Mouse (Mus musculus): ENCODE measurements around the gene Elp4. TPM values are rescaled to one million over a fixed set of nuclear protein-coding genes. Genes with fewer than 3 reads are reported as not detected.

Elp4 gene
- 10 to 100 TPM; 16.0 to 16.4 TPM for total RNA-seq (2021)

DNA sequence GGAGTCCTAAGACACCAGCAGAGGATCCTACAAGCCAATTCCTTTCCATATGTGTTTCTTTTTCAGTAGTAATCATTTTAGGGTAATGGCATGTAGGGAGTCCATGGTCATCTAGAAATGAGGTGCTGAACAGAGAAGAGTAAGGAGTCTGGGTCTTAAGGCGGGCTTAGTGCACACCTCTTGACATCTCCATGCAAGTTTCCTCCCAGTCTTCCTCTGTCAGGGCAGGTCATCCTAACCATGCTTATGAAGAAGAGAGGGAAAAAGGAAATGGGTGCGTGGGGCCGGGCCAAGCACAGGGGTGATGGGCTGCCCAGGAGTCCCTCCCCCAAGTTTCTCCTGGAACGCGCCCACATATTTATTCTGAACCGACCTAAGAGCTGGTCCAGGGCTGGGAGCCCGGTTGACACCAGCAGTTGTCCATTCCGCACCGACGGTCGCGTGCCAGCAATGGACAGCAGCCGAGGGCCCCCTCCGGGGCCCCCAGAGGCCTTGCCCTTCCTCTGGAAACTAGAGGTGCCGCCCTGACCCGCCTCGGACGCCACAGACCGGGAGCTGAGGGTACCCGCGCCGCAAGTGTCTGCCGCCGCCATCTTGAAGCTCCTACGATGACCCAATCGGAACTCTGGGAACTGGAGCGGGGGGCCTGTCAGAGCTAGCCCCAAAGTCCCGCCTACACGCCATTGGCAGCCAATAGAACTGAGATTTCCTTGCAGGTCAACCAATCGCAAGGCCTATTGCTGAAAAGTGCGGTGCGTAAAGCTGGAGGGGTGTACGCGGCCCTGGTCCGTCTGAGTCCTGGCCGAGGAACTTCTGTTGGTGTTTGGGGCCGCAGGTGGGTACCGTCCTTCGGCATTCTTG, at the start of gene Elp4, which contains the start of gene Immp1l:
Elp4 (minus strand) TSS at position 669 of the 861 bp plus-strand sequence.
Immp1l (plus strand) TSS at position 743 of the 861 bp plus-strand sequence.
- peak; percentile 97 to 98 for DNase-seq (ENCODE audit: low spot score in 2 of 2)
- intact Hi-C loops (cut with DNase I) = loop anchor here (5.0 kb wide), 1 partner anchor 217 kb away; no protein-coding TSS in a partner anchor

- no peak for DNase-seq (ENCODE audit: low spot score in 2 of 2)
- intact Hi-C loops (cut with DNase I) = no loop called here
Measured at GRCm38 (mm10) chr2:105953862-105954261, 49.5 kb upstream of the Elp4 start.

- no peak for DNase-seq (ENCODE audit: low spot score in 2 of 2)
- intact Hi-C loops (cut with DNase I) = no loop called here
Measured at GRCm38 (mm10) chr2:105951350-105951940, 47.1 kb upstream of the Elp4 start.

DNA sequence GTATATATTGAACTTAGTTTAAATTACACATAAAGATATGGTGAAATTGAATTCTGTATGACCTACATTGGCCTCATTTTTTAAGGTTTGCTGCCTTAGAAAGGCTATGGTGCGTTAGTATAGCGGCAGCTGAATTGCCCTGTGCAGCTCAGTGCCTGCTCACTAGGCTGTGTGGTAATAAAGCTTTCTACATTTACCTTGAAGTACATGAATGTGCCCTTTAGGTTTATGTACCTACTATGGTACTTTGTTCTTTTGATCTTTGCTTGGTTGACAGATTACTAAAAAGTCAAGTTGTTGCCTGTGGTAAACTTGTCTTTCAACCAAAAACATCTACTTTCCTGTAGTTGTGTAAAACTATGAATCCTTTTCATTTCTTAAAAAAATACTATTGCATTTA, 45.8 kb upstream of the Elp4 start:
- no peak for DNase-seq (ENCODE audit: low spot score in 2 of 2)

DNA sequence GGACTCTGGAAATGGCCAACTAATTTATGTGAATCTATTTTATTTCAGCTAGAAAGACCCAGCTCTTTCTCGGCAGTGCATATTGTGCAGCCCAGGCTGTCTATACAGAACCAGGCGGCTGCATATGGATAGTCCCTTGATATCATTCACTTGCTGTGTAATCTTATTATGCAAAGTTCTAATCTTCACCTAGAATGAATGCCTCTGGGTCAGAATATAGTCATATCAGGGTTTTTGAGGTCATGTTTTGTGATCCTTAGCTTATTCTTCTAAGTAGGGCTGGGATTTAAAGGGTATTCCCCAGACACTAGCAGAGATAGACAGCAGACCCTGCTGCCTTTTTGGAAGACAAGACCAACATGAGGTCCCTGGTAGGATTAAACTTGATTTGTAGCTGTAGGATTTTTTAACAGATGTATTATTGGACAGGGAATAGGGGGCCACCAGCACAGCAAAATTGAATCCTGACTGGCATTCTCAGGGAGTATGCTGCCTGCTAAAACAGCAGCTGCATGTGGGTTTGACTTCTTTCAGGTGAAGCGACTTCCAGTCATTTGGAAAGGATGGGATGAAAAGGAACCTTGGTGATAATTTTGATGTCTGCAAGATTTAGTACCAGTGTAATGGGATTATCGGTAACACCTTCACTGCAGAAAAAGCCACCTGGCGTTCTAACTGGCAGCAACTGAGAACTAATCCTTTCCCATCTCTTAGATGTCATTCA, 13.4 kb upstream of the Elp4 start:
- no peak for DNase-seq (ENCODE audit: low spot score in 2 of 2)
- intact Hi-C loops (cut with DNase I) = no loop called here

More for the DNA sequence above, 45.8 kb upstream of the Elp4 start:
- intact Hi-C loops (cut with DNase I) = no loop called here

DNA sequence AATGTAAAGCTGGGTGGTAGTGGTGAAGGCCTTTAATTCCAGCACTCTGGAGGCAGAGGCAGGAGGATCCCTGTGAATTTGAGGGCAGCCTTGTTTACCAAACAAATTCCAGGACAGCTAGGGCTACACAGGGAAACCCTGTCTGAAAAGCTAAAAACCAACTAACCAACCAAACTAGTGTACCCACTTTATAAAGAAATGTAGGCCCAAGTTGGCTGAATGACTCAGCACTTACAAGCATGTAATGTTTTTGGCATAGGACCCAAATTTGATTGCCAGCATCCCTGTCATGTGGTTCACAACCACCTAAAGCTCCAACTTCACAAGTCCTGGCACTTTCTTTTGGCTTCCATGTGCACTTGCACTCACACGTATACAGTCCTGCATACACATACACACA, 12.3 kb upstream of the Elp4 start:
- intact Hi-C loops (cut with DNase I) = no loop called here
- DNase-seq (ENCODE audit: low spot score in 2 of 2) = no peak

DNA sequence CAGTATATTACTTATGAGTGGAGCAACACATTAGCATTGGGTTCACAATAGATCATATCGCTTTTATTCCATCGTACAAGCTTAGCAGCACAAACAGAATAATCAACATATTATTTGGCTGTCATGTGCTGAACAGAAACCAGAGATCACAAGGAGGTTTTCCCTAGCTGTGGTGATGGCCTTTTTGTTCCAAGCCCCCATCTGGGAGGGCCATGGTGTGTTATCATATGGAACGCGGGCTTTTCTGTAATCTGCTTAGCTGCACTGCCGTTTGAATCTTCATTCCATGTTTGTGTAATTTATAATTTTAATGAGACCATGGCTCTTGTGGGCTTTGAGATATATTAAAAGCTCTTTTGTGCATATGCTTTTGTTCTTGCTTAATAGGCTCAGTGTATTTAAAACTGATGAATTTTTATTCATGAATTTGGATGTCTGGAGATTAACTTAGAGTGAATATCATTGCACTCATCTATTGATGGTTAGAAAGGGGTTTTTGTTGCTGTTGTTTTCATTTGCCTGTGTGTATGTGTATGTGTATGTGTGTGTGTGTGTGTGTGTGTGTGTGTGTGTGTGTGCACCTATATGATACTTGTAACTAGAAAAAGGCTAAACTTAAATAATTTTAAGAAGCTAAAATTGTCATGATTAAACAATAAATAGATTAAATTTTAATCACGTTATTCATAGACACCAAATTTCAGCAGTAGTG, 9.4 kb upstream of the Elp4 start:
- intact Hi-C loops (cut with DNase I) = no loop called here
- no peak for DNase-seq (ENCODE audit: low spot score in 2 of 2)

DNA sequence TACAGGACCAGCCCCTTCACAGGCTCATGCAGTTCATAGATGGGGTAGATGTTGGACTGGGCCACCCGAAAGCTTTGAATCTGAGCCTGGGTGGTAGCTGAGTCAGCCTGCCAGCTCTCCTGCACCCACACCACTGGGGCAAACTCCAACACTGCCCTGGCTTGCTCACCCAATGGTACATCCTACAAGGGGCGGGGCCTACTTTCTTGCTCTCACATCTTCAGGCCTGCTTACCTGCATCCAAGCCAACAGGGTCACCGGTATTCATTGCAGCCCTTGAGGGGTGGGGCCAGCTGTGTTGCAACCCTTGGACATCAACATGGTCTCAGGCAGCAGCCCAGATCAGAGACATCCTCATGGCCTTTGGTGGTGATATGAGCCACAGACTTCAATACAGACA, 6.2 kb upstream of the Elp4 start:
- intact Hi-C loops (cut with DNase I) = no loop called here
- DNase-seq (ENCODE audit: low spot score in 2 of 2) = no peak

GRCm38 (mm10) chr2:105908351-105908750, 4.0 kb upstream of the Elp4 start:
- intact Hi-C loops (cut with DNase I) = no loop called here
- no peak for DNase-seq (ENCODE audit: low spot score in 2 of 2)

- intact Hi-C loops (cut with DNase I) = loop anchor here (5.0 kb wide), 1 partner anchor 217 kb away; no protein-coding TSS in a partner anchor
- no peak for DNase-seq (ENCODE audit: low spot score in 2 of 2)
Measured at GRCm38 (mm10) chr2:105904757-105905146, 388 bp upstream of the Elp4 start.

DNA sequence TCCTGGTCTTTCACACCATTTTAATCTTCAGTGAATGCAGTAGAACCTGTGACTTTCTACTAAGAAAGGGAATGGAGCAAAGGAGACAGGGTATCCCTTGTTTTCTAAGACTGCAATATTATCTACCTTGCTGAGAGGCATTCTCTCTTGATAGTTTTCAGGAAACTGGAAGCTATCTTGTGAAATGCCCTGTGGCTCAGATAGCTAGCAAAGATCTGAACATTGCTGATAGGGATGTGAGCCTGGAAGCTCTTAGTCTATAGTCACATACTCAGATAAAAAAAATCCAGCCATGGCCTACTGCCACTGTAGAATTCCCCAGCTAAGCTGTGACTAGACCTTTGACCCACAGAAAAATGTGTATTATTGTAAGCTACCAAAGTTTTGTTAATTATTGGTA, 13.5 kb downstream of the Elp4 start:
- no peak for DNase-seq (ENCODE audit: low spot score in 2 of 2)
- intact Hi-C loops (cut with DNase I) = no loop called here

- DNase-seq (ENCODE audit: low spot score in 2 of 2) = no peak
- intact Hi-C loops (cut with DNase I) = no loop called here
Measured at GRCm38 (mm10) chr2:105873403-105873802, 31.0 kb downstream of the Elp4 start.

DNA sequence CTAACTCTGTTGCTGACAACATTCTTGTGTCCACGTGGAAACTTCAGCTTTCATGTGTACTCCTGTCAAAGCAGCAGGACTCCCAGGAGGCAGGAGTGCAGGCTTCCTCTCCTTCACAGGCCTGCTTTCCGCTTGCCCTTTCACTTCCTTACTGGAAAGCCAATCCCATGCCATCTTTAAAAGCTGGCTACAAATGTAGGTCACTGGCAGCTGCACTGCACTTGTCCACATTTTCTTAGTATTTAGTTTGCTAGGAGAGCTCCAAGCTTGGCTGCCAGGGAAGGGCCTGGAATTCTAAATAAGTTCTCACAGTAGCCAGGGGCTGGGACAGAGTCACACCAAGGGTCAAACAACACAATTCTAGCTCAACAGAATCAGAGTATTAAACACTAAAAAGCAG, 49.6 kb downstream of the Elp4 start:
- intact Hi-C loops (cut with DNase I) = no loop called here
- DNase-seq (ENCODE audit: low spot score in 2 of 2) = peak; percentile 8 to 17

GRCm38 (mm10) chr2:105852971-105853370, 51.4 kb downstream of the Elp4 start:
- intact Hi-C loops (cut with DNase I) = no loop called here

GRCm38 (mm10) chr2:105851714-105852293, 52.6 kb downstream of the Elp4 start:
- intact Hi-C loops (cut with DNase I) = no loop called here
- no peak for DNase-seq (ENCODE audit: low spot score in 2 of 2)

More at GRCm38 (mm10) chr2:105852971-105853370, 51.4 kb downstream of the Elp4 start:
- DNase-seq (ENCODE audit: low spot score in 2 of 2) = no peak

DNA sequence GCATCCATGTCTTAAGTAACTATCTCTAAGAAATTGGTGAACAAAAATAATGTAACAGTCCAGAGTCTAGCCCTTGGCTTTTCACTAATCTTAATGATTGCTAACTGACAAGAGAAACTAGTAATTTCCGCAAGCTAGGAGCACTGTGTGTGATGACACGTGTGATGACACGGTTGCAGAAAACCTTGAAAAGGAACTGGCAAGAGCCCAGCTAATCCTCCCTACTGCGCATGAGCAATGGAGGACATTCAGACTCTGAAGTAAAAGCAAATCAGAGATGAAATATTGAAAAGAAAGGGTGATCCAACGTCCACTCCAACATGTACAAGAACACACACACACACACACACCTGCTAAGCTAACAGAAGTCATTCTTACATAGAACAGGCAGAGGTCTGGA, 61.2 kb downstream of the Elp4 start:
- intact Hi-C loops (cut with DNase I) = no loop called here
- no peak for DNase-seq (ENCODE audit: low spot score in 2 of 2)

GRCm38 (mm10) chr2:105817965-105818364, 86.4 kb downstream of the Elp4 start:
- intact Hi-C loops (cut with DNase I) = no loop called here
- DNase-seq (ENCODE audit: low spot score in 2 of 2) = no peak

DNA sequence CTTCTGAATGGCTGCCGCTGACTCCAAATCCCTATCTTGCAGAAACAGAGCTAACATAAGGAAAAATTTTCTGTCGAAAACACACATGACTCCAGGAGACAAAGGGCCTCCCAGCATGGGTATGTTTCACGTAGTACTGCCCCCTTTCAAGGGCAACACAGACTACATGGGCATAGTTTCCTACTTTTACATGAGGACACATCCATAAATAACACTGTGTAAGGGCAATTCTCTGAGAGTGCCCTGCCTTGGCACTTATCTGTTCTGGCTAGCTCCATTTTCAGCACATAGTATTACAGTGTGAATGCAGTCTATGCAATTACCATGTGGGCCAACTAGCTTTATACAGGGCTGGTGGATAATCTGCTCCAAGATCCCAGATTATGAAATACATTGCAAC, 89.2 kb downstream of the Elp4 start:
- DNase-seq (ENCODE audit: low spot score in 2 of 2) = no peak
- intact Hi-C loops (cut with DNase I) = no loop called here

GRCm38 (mm10) chr2:105813041-105813440, 91.3 kb downstream of the Elp4 start:
- no peak for DNase-seq (ENCODE audit: low spot score in 2 of 2)
- intact Hi-C loops (cut with DNase I) = no loop called here
